Mouse (Mus musculus) lung, postnatal 36 days (tissue): ENCODE measurements around the gene Pik3r1.
A peak's percentile ranks its signal among the peaks of the same experiment; 100 is the strongest.

ENCODE experiments used
- DNase-seq: peaks from one replicate; pipeline ENCODE4 v3.0.0; 2022; ENCODE audit warnings: mixed read lengths

Gene Pik3r1

DNA sequence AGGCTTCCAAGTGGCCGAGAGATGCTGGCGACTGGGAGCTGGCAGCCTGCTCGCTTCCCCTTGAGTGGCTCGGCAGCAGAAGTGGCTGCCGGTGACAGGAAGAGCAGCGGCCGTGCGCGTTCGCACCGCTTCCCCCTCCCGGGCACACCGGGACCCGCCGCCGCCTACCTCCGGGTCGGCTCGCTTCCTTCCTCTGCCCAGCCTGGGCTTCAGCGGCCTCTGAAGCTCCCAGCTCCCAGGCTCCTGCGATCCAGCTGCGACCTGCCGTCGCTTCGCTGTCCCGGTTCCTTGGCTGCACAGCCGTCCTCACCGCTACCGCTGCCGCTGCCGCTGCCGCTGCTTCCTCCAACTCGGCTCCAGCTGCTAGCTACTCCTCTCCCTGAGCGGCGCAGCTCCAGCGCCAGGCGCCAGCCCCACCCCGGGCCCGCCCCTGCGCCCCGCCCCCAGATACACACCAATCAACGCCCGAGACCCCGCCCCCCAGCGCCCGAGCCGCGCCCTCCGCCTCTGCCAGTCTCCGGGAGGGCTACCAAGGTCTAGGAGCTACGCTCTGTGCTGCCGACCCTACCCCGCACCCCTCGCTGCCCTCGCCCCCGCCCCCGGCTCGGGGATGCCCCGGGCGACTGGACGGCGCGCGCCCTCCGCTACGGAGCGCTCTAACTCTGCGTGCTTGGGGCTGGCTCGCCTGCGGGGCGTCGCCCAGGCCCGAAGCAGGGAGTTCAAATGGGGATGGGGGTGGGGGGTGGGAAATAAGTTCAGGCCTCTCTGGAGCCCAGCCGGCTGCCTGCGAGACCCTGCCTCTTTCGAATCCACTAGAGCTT, at the start of gene Pik3r1:
Gene Pik3r1 (minus strand): TSS at position 409 of the 821 bp plus-strand sequence.
- DNase-seq = peak; percentile 98

- DNase-seq = peak; percentile 46
Observed at GRCm38 (mm10) chr13:101813267-101813900, 45.4 kb upstream of the Pik3r1 start.

DNA sequence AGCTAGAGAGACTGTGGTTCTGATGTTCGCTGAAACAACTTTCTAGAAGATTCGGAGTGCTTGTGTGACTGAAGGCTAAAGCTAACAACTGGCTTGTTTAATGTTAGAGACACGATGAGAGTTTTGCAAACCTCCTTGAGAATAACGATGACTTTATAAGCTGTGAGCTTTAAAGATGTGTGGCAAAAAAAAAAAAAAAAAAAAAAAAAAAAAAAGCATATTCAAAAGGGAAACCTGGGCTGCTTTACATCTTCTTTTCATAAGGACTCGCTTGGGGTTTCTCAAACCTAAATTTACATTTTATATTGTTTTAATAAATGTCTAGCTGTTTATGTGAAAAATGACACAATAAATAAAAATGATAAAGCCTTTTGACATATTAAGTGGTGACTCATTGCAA, 44.3 kb upstream of the Pik3r1 start:
- DNase-seq = no peak

- DNase-seq = peak; percentile 70
Observed at GRCm38 (mm10) chr13:101811882-101812281, 43.9 kb upstream of the Pik3r1 start.

DNA sequence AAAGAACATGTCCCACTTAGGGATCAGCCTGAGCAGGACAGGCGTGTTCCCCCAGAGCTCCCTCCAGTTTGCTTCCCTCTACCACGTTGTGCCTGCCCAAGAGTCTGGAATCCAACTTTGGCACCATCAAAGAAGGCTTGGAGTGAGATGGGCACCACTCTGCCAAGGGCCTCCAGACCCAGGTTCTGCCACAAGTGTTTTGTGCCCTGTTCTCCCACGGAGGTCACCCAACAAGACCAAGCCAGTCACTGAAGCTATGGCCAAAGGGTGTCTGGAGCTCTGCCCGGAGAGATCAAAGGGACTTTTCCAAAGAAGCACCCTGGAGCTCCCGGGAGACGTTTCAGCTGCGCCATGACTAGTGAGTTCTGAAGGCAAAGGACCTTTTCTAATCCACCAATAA, 42.6 kb upstream of the Pik3r1 start:
- DNase-seq = peak; percentile 39

- DNase-seq = peak; percentile 19
Observed at GRCm38 (mm10) chr13:101809796-101810195, 41.8 kb upstream of the Pik3r1 start.

- DNase-seq = no peak
Observed at GRCm38 (mm10) chr13:101805559-101806091, 37.6 kb upstream of the Pik3r1 start.

DNA sequence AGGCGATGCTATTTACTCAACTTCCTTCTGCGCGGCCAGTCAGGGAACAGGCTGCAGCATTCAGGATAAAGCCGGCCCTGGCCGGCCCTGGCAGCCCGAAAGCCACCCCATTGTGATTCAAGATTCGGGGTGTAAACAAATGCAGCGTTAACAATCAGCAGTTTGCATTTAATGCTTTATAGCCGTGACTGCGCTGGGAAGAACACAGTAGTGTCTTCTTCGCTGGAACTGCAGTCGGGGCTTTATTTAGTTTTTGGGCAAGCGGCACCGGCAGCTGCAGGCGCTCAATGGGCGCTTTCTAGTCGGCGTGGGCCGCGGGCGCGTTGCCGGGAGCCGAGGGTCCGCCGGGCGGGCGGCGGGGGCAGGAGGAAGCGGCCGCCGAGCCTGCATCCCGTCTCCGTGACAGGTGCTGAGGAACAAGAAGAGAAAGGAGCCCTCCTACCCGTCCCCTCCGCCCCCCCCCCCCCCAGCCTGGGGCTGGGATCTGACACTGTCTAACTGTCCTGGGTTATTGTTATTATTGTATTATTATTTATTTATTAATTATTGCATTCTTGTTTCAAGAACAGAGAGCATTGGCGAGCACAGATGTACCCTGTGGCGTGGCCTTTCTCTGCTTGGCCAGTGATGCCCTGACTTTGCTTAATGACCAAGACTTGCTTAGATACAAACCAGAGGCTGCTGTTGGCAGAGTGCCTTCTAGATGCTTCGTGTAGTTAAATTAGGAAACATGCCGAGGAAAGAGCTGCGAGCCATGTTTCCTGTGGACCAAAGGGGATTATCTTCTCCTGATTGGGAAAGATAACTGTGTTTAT, 33.6 kb upstream of the Pik3r1 start:
- DNase-seq = peak; percentile 85

DNA sequence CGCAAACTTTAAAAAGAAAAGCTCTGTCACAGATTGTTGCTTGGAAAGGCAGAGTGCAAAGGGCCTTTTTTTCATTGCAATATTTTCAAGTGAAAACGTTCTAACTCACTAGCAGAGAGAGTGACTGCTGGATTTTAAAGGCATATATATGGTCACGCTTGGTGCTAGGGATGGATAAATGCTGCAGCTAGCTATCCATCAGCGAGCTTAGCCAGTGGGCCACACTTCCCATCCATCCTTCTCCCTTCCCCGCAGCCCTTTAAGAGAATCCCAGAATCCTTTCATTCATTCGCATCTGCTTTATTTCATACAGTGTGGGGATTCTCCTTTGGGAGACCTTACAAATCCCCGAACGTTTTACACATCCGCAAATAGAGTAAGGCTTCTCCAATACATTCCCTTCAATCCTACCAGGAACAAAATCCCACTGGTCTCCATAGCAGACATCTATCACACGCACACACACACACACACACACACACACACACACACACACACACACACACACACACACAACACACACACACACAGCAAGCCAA, 32.9 kb upstream of the Pik3r1 start:
- no peak for DNase-seq

DNA sequence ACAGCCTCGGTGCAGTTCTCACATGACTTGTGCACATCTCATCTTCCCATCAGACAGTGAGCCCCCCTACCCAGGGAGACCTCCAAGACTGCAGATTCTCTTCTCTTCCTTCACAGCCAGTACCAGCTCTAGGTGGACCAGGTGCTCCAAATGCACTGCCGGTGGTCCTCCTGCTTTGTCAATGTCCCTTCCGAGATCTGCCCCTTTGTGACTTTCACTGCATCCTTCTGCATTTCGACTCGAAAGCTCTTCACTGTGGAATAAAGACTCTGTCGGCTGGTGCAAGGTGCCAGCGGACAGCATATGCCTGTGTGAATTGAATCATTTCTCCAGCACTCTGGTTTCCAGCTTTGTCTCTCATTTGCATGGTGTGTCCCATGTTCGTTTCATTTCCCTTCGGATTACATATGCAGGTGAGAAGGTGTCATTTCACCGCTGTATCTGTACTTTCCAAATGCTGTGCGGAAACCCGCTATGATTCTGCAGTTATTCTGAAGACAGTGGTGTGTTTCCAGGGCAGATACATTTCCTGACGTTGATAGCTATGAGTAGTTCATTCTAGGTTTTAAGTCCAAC, 32.1 kb upstream of the Pik3r1 start:
- no peak for DNase-seq

- no peak for DNase-seq
Observed at GRCm38 (mm10) chr13:101799318-101799717, 31.3 kb upstream of the Pik3r1 start.

GRCm38 (mm10) chr13:101798522-101798921, 30.5 kb upstream of the Pik3r1 start:
- no peak for DNase-seq

DNA sequence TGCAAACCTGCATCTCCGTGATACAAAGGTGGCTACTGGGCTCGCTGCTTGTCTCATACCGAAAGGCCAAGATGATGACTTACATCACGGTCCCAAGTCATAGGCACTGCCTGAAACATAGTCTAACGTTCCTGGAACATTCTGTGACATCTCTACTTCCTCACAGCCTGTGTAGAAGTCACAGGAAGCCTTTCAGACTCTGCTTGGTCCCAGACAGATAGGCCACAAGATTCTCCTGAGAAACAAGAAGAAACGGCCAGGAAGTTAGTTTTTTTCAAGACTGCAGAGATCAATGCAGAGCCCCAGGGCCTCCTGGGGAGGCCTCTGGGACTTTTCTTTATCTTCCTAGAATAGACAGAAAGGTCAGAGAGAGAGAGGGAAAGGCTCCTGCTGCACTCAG, 29.0 kb upstream of the Pik3r1 start:
- DNase-seq = no peak

- no peak for DNase-seq
Observed at GRCm38 (mm10) chr13:101785705-101786104, 17.7 kb upstream of the Pik3r1 start.

- DNase-seq = no peak
Observed at GRCm38 (mm10) chr13:101784651-101785289, 16.8 kb upstream of the Pik3r1 start.

- no peak for DNase-seq
Observed at GRCm38 (mm10) chr13:101779011-101779410, 11.0 kb upstream of the Pik3r1 start.

DNA sequence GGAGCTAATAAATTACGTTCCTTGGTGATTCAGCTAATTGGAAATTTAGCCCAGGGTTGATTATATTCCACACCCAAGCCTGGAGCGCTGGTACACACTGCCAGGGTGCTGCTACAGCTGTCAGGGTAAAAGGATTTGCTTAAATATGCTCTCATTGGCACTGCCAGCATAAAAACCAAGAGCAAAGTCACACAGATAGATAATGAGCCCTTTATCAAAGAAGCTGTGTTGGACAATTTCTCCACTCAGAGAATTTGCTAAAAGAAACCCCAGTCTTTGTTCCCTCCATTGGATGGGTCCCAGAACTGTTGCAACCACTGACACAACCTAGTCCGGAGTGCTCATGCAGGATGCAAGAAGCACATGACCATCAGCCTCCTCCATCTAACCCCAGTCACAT, 9.8 kb upstream of the Pik3r1 start:
- DNase-seq = no peak

DNA sequence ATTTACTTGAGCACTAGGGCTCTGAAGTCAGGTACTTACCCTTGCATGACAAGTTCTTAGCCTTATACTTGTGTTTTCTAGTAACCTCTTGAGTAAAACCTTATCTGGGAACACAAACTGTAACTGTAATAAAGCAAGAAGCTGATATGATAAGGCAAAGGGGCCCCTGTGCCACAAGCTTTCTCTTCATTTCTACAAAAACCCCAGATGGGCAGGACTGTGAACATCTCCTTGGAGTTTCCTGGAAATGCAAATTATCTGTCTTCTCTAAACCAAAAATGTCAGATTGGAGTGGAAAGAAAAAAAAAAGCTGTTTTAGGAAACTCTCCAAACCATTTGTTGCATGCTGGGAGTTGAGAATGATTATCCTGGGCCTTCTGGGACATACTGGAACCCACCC, 3.1 kb upstream of the Pik3r1 start:
- DNase-seq = no peak

DNA sequence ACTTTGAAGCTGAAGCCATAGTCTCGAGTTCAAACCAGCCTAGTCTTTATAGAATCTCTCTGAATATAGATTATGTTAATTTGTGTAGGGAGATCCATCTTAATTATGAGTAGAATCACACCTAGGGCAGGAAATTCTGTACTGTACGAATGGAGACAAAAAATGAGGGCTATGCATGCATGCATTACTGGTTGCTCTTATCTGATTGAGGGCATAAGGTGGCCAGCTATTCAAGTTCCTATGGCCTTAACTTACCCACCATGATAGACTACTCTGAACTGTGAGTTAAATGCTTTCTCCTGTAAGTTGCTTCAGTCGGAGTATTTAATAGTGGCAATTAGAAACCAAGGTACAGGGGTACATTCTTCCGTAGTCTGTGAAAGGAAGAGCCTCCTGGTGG, 1.9 kb upstream of the Pik3r1 start:
- DNase-seq = no peak

DNA sequence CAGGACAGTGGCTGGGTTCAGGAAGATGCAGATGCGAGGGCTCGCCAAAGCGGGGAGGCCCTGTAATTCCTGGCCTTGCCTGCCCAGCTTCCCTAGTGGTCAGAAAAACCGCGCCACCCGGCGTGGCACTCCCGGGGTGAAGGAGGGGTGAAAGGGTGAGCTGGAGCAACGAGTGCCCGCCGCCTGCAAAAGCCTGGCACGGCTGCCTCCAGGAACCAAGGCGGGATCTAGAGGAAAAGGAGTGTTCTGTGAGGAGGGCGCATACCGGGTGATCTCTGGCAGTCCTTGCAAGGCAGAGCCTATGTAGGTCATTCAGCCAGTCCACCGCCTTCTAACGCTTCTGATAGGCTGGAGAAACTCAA, 594 bp upstream of the Pik3r1 start:
- DNase-seq = peak; percentile 88

GRCm38 (mm10) chr13:101767013-101767808, 806 bp downstream of the Pik3r1 start:
- DNase-seq = peak; percentile 66
